Mouse (Mus musculus): ENCODE results near the gene Zfp866.

DNA sequence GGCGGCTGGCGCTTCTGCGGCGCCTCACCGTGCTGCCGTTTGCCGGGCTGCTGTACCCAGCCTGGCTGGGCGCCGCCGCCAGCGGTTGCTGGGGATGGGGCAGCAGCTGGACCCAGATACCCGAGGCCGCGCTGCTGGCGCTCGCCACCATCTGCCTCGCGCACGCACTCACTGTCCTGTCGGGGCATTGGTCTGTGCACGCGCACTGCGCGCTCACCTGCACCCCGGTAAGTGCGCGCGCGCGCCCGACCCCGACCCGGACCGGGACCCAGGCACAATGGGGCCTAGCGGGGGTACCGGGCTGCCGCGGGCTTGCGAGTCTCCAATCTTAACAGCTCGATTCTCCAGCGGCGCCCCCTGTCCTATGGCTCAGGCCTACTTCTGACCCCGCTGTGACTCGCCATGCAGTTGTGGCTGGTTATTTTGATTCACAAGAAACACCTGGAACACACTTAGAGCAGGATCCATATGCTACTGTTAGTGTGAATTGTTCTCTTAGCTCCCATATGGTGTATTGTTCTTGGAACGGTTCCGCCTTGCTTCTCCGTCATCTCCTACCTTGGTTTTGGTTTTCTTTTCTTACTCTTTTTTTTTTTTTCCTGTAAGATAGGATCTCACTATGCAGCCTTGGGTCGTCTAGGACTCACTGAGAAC lies 564 bp upstream of the Zfp866 start:
- TF ChIP-seq CTCF (IDR thresholded peaks at IDR 0.05; ENCODE audit: low read depth, low read length), result no peak
- no peak for TF ChIP-seq POLR2A (IDR thresholded peaks at IDR 0.05; ENCODE audit: extremely low read depth, insufficient read depth, low read length)
